Mouse (Mus musculus) bone marrow, adult 2 months (tissue): ENCODE results near the gene Supt4a.

ENCODE experiments used
- CTCF ChIP-seq: fragments of 200-500 bp; IDR thresholded peaks from 2 replicates; pipeline ENCODE4 v1.5.1; 2011; ENCODE audit warnings: low read length, control low read depth; ENCODE audit not compliant: control insufficient read depth, insufficient read depth
- POLR2A ChIP-seq: fragments of 200-500 bp; IDR thresholded peaks from 2 replicates; pipeline ENCODE4 v1.6.1; 2011; ENCODE audit warnings: low read depth, mild to moderate bottlenecking, control low read depth, low read length, borderline replicate concordance; ENCODE audit not compliant: control insufficient read depth

GRCm38 (mm10) chr11:87768745-87769144 lies 31.4 kb downstream of the Supt4a start:
- TF ChIP-seq POLR2A (no peak), CTCF (no peak)
